Mouse (Mus musculus): ENCODE results near the gene Tmem191c. TPM values are rescaled to one million over a fixed set of nuclear protein-coding genes. Genes with fewer than 3 reads are reported as not detected.
A peak's percentile ranks its signal among the peaks of the same experiment; 100 is the strongest.

Gene Tmem191c
- total RNA-seq, 2 experiments from 2014 or later = 8.1 to 16.6 TPM

DNA sequence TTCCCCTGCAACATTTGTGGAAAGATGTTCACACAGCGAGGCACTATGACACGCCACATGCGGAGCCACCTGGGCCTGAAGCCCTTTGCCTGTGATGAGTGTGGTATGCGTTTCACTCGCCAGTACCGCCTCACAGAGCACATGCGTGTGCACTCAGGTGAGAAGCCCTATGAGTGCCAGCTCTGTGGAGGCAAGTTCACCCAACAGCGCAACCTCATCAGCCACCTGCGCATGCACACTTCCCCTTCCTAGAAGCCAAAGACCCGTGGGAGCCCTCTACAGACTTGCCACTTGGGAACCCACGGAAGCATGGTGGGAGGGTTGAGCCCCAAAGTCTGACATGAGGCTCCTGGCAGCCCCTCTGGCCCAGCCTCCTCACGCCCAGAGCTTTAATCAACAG lies 17.0 kb upstream of the Tmem191c start:
- DNase-seq (ENCODE audit: low spot score in 2 of 2) = no peak

GRCm38 (mm10) chr16:17261341-17261740 lies 14.5 kb upstream of the Tmem191c start:
- no peak for DNase-seq (ENCODE audit: low spot score in 2 of 2)

DNA sequence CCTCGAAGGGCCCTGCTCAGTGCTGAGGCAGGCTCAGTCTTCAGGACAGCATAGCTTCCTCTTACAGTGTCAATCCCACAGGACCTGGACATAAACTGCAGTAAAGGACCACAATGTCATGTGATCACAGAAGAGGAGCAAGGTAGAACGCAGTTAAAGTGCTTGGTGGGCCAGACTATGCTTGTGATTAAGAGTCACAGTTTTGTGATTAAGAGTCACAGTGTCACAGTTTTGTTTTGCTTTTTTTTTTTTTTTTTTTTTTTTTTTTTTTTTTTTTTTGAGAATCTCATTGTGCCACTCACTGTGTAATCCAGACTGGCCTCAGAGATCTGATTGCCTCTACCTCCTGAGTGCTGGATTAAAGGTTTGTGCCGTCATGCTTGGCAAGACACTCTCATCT lies 9.8 kb upstream of the Tmem191c start:
- DNase-seq (ENCODE audit: low spot score in 2 of 2) = no peak

GRCm38 (mm10) chr16:17267937-17268336 lies 7.9 kb upstream of the Tmem191c start:
- DNase-seq (ENCODE audit: low spot score in 2 of 2) = no peak

GRCm38 (mm10) chr16:17269872-17270271 lies 6.0 kb upstream of the Tmem191c start:
- no peak for DNase-seq (ENCODE audit: low spot score in 2 of 2)

DNA sequence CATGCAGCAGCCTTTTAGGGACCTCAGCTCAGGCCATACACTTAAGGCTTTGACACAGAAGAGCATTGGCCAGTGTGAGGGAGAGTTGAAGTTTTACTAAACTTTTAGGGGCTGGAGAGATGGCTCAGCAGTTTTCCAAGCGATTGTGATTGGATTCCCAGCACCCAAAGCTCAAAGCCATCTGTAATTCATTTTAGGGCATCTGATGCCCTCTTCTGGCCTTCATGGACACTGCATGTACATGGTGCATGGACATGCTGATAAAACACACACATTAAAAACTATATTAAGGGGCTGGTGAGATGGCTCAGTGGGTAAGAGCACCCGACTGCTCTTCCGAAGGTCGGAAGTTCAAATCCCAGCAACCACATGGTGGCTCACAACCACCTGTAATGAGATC lies 4.8 kb upstream of the Tmem191c start:
- DNase-seq (ENCODE audit: low spot score in 2 of 2) = peak; percentile 25 to 56

DNA sequence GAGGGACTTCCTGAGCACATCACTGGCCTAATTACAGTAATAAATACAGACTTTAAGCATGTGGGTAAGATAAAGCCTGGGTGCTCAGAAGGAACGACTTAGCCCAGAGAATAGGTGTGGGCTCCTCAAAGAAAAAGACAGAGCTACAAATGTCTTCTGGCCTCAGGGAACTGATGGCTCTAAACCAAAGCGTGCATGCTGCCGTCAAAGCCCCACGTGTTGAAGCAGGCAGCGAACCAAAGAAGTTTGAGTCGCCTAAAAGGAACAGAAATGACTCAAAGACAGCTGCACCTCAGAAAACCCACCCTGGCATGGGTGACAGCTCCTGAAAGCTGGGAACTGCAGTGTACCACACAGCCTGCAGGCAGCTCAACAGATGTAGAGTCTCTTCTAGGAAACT lies 4.0 kb upstream of the Tmem191c start:
- no peak for DNase-seq (ENCODE audit: low spot score in 2 of 2)

DNA sequence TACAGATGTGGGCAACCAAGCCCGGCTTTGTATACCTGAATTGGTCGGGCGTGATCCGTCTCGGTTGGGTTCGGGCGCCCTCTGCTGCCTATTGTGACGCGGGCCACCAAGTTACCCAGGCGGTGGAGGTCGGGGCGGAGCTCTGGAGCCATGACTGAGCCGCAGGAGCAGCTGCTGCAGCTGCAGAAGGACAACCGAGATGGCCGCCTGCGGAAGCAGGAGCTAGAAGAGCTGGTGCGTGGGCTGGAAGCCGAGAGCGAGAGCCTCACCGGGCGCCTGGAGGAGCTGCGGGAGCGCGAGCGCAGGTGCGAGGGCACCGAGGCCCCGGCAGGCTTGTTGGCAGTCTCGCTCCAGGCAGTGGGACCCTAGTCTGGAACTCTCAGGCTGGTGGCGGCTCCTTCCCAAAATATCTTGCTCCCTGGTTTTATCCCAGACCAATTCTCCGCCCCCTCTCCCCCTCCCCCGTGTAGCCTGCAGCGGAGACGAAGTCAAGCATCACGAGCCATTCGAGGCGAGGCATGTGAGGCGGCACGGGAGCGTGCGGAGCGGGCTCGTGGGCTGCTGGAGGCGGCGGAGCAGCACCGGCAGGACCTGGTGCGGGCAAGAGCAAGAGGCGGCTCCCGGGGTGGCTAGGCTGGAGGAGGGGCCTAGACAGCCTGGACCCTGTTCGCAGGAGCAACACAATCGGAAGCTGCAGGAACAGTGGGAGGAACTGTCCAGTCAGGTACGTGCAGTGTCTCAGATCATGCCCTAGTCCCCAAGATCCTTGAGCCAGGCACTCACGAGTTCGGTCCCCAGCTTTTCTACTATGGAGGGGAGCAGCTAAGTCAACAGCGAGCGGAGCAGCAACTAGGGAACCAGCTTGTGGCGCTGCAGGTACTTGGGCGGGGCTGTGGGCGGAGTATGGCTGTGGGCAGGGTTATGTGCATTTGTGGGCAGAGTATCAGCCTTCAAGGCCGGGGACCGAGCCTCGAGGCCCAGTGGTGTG lies 581 bp downstream of the Tmem191c start:
- DNase-seq (ENCODE audit: low spot score in 2 of 2) = peak; percentile 91 to 93

DNA sequence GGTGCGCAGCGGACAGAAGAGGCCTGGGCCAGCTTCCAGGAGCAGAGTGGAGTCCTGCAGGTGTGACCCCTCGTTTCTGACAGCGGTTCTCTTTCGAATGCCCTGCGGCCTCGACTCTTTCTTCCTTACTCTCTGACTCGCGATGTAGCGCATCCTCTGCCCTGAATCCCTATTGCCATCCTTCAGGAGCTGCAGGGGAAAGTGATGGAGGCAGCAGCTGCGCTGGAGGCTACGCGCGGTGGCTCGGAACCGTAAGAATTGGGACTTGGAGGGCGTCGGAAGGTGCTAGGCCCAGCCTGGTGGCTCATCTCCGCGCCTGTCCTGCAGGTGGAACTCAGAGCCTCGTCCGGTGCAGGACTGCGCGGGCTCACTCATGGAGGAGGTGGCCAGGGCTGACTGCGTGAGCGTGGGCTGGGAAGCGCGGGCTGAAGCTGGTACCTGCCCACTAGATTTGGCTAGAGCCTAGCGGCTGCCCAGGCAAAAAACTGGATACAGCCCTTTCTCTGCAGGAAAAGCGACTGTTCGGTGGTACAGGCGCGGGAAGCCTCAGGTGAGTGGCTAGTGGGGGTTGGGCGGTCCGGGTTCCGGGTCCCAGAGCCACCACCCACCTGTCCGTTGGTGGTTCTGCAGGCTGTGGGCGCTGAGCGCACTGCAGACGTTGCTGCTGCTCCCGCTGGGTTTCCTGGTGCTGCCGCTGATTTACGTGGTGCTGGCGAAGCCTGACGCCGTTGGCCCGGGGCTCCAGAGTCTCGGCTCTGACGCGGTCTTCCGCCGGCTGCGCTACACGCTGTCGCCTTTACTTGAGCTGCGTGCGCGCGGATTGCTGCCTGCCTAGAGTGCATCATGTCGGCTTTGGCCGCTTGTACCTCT lies 1.7 kb downstream of the Tmem191c start:
- DNase-seq (ENCODE audit: low spot score in 2 of 2) = peak; percentile 18 to 31

DNA sequence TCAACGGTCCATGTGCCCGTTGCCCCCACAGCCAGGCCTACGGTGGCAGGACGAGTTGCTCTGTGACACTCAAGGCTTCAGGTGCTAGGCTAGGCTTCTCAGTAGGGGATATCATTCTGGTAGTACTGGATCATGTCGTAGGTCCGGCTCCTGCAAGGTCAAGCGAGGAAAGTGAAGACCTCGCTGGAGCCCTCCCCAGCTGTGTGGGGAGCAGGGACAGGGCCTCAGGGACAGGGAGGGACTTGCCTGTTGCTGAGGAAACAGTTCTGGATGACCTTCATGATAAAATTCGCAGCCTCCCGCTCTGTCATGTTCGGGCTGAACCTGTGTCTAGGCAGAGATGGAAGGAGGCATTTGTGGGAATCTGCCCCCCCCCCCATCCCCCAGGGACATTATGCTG lies 4.6 kb downstream of the Tmem191c start:
- peak in 1 of 2 experiments; percentile 16 for DNase-seq (ENCODE audit: low spot score in 2 of 2)

DNA sequence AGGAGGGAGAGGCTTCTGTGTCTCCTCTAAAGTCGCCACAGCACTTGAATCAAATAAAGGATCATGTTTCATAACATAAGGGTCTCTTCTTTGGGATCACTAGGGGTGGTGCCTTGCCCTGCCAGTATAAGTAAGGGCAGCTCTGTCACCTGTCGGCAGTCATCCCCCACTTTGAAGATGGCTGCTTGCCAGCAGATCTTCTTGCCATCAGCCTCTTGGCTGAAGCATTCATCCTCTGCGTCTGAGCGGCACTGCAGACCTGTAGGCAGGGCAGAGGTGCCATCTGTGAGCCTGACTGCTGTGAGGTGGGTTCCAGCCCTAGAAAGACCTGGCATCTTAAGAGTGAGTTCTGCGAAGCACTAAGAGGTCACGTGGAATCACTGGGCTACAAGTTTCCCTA lies 7.3 kb downstream of the Tmem191c start:
- no peak for DNase-seq (ENCODE audit: low spot score in 2 of 2)

- no peak for DNase-seq (ENCODE audit: low spot score in 2 of 2)
Measured at GRCm38 (mm10) chr16:17287103-17287502, 11.2 kb downstream of the Tmem191c start.

DNA sequence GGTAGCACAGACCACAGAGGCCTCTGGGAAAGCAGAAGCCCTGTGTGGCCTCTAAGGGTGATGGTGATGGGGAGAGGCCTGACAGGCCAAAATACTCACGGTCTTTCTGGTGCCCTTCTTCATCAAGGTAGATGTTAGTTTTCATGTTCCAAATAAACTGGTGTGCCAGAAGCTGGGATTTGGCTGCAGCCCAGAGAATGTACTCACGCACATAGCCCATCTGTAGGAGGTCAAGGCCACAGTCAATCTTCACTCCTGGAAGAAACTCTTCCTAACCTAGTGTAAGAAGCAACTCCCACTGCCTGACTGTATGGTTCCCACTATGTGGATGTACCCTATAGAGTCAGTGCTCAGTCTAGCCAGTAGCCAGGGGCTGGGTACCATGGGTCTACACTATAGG lies 15.1 kb downstream of the Tmem191c start:
- no peak for DNase-seq (ENCODE audit: low spot score in 2 of 2)

DNA sequence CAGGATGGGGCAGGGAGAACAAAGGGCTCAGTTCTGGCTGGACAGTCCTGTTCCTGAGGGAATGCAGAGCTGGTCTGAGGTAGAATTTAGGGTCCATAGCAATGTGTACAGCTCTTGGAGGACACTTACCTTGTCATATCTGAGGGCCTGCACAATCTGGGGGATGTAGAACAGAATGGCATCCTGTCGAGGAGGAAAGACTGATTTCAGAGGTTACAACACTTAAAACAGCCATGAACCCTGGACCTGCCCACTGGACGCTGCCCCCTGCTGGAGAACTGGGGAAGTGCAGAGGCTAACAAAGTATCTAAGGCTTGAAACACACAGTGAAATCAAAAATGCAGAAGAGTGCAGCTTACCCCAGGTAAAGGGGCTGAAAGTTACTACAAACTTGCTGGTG lies 16.9 kb downstream of the Tmem191c start:
- peak; percentile 67 to 82 for DNase-seq (ENCODE audit: low spot score in 2 of 2)

DNA sequence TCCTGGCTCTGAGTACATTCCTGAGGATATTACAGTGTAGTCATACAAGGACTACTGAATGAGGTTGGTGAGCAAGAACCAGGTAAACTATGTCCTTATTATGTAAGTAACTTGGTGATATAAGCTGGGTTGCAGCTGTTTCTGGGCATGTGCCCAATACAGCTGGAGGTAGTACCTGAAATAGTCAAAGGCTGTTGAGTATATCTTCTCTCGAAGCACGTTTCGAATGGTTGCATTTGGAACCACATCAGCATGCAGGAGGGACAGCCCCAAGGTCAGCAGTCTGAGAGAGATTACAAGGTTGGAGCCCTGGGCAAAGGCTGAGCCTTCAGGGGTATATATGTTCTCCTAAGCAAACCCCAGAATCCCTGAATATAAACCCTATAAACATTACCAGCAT lies 24.9 kb downstream of the Tmem191c start:
- DNase-seq (ENCODE audit: low spot score in 2 of 2) = no peak

DNA sequence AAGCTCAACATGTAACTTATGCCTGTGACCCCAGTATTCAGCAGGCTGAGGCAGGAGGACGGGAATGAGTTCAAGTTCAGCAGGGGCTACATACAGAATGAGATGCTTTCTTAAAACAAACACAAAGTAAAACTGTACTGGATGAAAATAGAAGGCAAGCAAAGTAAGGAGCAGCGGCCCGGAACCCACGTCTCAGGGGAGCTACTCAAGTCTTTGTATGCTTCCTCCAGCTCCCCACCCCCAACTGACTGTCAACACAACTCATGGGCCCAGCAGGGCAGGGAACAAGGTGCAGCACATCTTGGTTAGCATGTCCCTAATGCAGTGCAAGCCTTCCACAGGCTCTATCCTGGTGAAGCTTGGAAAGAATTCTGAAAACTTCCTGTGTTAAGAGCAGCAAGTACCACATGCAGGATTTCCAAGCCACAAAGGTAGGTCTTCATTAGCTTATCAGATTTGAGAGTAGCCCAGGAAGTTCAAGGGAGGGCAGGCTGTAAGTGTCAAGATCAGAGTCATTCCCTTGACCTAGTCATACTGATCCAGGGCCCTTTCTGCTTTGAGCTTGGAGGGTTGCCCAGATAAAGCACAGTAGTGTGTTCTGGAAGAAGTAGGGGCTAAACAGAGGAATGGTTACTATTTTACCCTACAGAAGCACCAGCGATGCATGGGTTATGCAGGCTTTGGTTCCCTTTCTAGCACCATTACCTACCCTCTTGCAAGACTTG lies 27.8 kb downstream of the Tmem191c start:
- DNase-seq (ENCODE audit: low spot score in 2 of 2) = no peak

DNA sequence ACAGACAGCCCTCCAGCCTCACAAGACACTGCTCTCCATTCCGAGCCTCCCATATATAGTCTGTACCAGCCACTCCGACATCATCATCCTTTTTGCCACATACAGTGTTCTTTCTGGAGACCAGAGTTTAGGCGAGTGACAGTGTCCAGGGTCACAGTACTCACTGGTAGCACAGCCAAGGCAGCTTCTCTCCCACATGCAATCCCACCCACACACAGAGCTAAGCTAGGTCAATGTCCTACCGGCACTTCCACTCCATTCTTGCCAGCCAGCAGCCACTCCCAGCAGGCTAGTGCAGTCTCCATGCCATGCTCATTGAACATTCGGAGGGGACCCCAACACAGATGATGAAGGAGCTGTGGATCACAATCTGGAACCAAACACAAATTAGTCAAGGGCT lies 31.6 kb downstream of the Tmem191c start:
- no peak for DNase-seq (ENCODE audit: low spot score in 2 of 2)

- DNase-seq (ENCODE audit: low spot score in 2 of 2) = no peak
Measured at GRCm38 (mm10) chr16:17309036-17309435, 33.2 kb downstream of the Tmem191c start.

GRCm38 (mm10) chr16:17312531-17312930 lies 36.7 kb downstream of the Tmem191c start:
- DNase-seq (ENCODE audit: low spot score in 2 of 2) = no peak

DNA sequence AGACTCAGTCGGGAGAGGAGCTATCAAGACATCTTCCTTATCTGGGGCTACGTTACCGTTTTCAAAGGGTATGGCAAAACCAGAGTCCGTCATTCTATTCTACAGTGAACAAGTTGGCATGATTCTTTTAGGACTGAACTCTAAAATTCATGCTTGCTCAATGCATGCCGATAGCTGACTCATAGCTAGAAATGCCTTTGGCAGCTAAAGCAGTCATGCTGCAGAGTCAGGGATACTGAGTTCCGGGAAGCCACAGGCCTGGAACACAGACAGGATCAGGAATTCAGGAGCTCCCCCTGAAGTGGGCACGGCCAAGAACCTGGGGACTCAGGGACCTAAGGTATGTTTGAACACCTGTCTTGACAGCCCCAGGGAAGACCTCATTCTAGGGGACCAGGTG lies 40.7 kb downstream of the Tmem191c start:
- no peak for DNase-seq (ENCODE audit: low spot score in 2 of 2)

- no peak for DNase-seq (ENCODE audit: low spot score in 2 of 2)
Measured at GRCm38 (mm10) chr16:17321481-17321880, 45.6 kb downstream of the Tmem191c start.
